Mouse (Mus musculus) C2C12 (cell line): Measurements from ENCODE around the gene Pcdh8.

Source experiments
- CTCF ChIP-seq: IDR thresholded peaks from one replicate; pipeline ENCODE4 v1.5.1; 2011; ENCODE audit not compliant: control insufficient read depth, insufficient read depth, insufficient read length
- MAX ChIP-seq: IDR thresholded peaks from one replicate; pipeline ENCODE4 v1.6.1; 2011; ENCODE audit warnings: mild to moderate bottlenecking, control low read depth

GRCm38 (mm10) chr14:79768996-79769395 lies 2.1 kb downstream of the Pcdh8 start:
- TF ChIP-seq CTCF (no peak), MAX (no peak)
